Mouse (Mus musculus) ES-E14 (cell line): ENCODE data around the gene Psd. TPM values are rescaled to one million over a fixed set of nuclear protein-coding genes. Genes with fewer than 3 reads are reported as not detected.

Experiments
- DNase-seq: peaks from one replicate; pipeline ENCODE4 v3.0.0-alpha.2; 2013; ENCODE audit warnings: low read depth, low spot score
- H3K27ac ChIP-seq: 2 replicates; pipeline ENCODE4 v1.5.1; 2012; ENCODE audit warnings: low read depth, mild to moderate bottlenecking, low read length, moderate library complexity, mixed read lengths; ENCODE audit not compliant: poor library complexity, insufficient read depth, severe bottlenecking
- H3K36me3 ChIP-seq: 2 replicates; pipeline ENCODE4 v1.6.1; 2012; ENCODE audit warnings: mild to moderate bottlenecking, low read length, moderate library complexity, mixed read lengths; ENCODE audit not compliant: control insufficient read depth, poor library complexity, insufficient read depth, severe bottlenecking
- H3K4me1 ChIP-seq, 2 experiments: fragments of 150-350 bp in 1 of 2; sonication (generic) in 1 of 2; 2 replicates each; pipeline ENCODE4 v1.6.1; 2012; ENCODE audit warnings: low read length in 2 of 2, mild to moderate bottlenecking in 1 of 2, mixed read lengths in 1 of 2; ENCODE audit not compliant: control insufficient read depth in 2 of 2, insufficient read depth in 2 of 2, poor library complexity in 1 of 2
- H3K4me3 ChIP-seq, 2 experiments: fragments of 150-350 bp in 1 of 2; sonication (generic) in 1 of 2; 2 replicates each; pipeline ENCODE4 v1.5.1; 2012; ENCODE audit warnings: low read length in 2 of 2, low read depth in 1 of 2, mild to moderate bottlenecking in 1 of 2, mixed read lengths in 1 of 2; ENCODE audit not compliant: insufficient read depth in 1 of 2, poor library complexity in 1 of 2, severe bottlenecking in 1 of 2
- H3K9ac ChIP-seq: 2 replicates; pipeline ENCODE4 v1.6.1; 2012; ENCODE audit warnings: low read depth, mild to moderate bottlenecking, low read length, mixed read lengths; ENCODE audit not compliant: poor library complexity, insufficient read depth, severe bottlenecking
- H3K9me3 ChIP-seq: fragments of 150-350 bp; sonication (generic); 2 replicates; pipeline ENCODE4 v1.6.1; 2012; ENCODE audit warnings: low read depth, mild to moderate bottlenecking, low read length; ENCODE audit not compliant: control insufficient read depth, insufficient read depth
- CHD2 ChIP-seq: IDR thresholded peaks from 2 replicates; pipeline ENCODE4 v1.6.1; 2014; ENCODE audit warnings: mild to moderate bottlenecking, low read depth, low read length, inconsistent platforms
- HCFC1 ChIP-seq: IDR thresholded peaks from 2 replicates; pipeline ENCODE4 v1.6.1; 2012; ENCODE audit warnings: low read length, inconsistent platforms, borderline replicate concordance; ENCODE audit not compliant: insufficient read depth
- MAFK ChIP-seq: IDR thresholded peaks from 2 replicates; pipeline ENCODE4 v1.6.1; 2014; ENCODE audit warnings: mild to moderate bottlenecking, low read depth, low read length, inconsistent platforms; ENCODE audit not compliant: insufficient read depth
- ZC3H11A ChIP-seq: IDR thresholded peaks from 2 replicates; pipeline ENCODE4 v1.6.1; 2012; ENCODE audit warnings: low read depth, mild to moderate bottlenecking, inconsistent platforms, low read length, borderline replicate concordance
- ZNF384 ChIP-seq: IDR thresholded peaks from 2 replicates; pipeline ENCODE4 v1.6.1; 2012; ENCODE audit warnings: low read depth, low read length, inconsistent platforms
- in situ Hi-C, 2 experiments: fragments of 600-800 bp; cut with MboI; formaldehyde crosslinking; loops; one replicate each; pipeline ENCODE4 v1.15.1; 2025; ENCODE audit warnings: low sequenced_read_pairs in 2 of 2, inconsistent platforms in 1 of 2; ENCODE audit not compliant: unreplicated experiment in 2 of 2
- total RNA-seq: library from RNA; depleted of rRNA; stranded (reverse); fragments of 300-350 nt; gene quantifications from 2 replicates; pipeline ENCODE4 v1.2.3, GENCODE M21; 2012

Gene Psd
- total RNA-seq, 1 experiment: 2.4 TPM

- Histone ChIP-seq H3K9me3 (no peaks in the 10 kb centered on the region), H3K4me1 (peaks cover 7 to 10% of the 10 kb centered on the region in 2 experiments; a peak in 2 of 4 replicates), H3K27ac (peak overlapping the region; percentile 38; the same call in 1 of the 2 replicates), H3K9ac (peak overlapping the region; percentile 93), H3K4me3 (peak overlapping the region; percentile 78 to 93), H3K36me3 (no peaks in the 10 kb centered on the region; the same call in 1 of the 2 replicates)
- no peak for DNase-seq
- no peak for TF ChIP-seq MAFK
- in situ Hi-C loops: no loop called here
Measured at GRCm38 (mm10) chr19:46337719-46338330, 10.9 kb upstream of the Psd start.

- H3K4me3 ChIP-seq: no peak overlapping the region
- H3K4me1 ChIP-seq: peaks cover 4 to 7% of the 10 kb centered on the region in 2 experiments; a peak in 2 of 4 replicates
- H3K36me3 ChIP-seq: peaks cover 12% of the 10 kb centered on the region; the same call in 1 of the 2 replicates
- TF ChIP-seq CHD2 (no peak), ZC3H11A (no peak), HCFC1 (no peak), MAFK (no peak), ZNF384 (no peak)
- in situ Hi-C loops: no loop called here
- no peak overlapping the region for H3K27ac ChIP-seq
- no peak overlapping the region for H3K9ac ChIP-seq
- no peaks in the 10 kb centered on the region for H3K9me3 ChIP-seq
- no peak for DNase-seq
Measured at GRCm38 (mm10) chr19:46333906-46334305, 7.0 kb upstream of the Psd start.

- DNase-seq: no peak
- peaks cover 3 to 7% of the 10 kb centered on the region in 2 experiments; a peak in 2 of 4 replicates for H3K4me1 ChIP-seq
Measured at GRCm38 (mm10) chr19:46332721-46333339, 5.9 kb upstream of the Psd start.

GRCm38 (mm10) chr19:46331936-46332335, 5.0 kb upstream of the Psd start:
- Histone ChIP-seq H3K9me3 (no peaks in the 10 kb centered on the region), H3K4me3 (no peak overlapping the region), H3K4me1 (peaks cover 3 to 5% of the 10 kb centered on the region in 2 experiments; a peak in 2 of 4 replicates), H3K36me3 (peaks cover 12% of the 10 kb centered on the region; the same call in 1 of the 2 replicates), H3K9ac (no peak overlapping the region), H3K27ac (no peak overlapping the region)
- TF ChIP-seq ZC3H11A (no peak), HCFC1 (no peak), ZNF384 (no peak), CHD2 (no peak), MAFK (no peak)
- DNase-seq: no peak
- in situ Hi-C loops: no loop called here

More at GRCm38 (mm10) chr19:46332721-46333339, 5.9 kb upstream of the Psd start:
- in situ Hi-C loops: no loop called here
- H3K4me3 ChIP-seq: no peak overlapping the region
- TF ChIP-seq ZC3H11A: no peak
- TF ChIP-seq ZNF384: no peak
- TF ChIP-seq CHD2: no peak
- no peak for TF ChIP-seq MAFK
- peaks cover 12% of the 10 kb centered on the region; the same call in 1 of the 2 replicates for H3K36me3 ChIP-seq
- H3K9ac ChIP-seq: no peak overlapping the region
- no peak overlapping the region for H3K27ac ChIP-seq
- no peaks in the 10 kb centered on the region for H3K9me3 ChIP-seq
